Mouse (Mus musculus): ENCODE measurements around the gene Fastk.

Fastk gene

GRCm38 (mm10) chr5:24452691-24453233, 7.7 kb upstream of the Fastk start:
- DNase-seq, result peak; percentile 57

- peak; percentile 57 for DNase-seq
These were observed 7.1 kb upstream of the Fastk start, which contains the start of gene Agap3 for GRCm38 (mm10) chr5:24452030-24452690. Gene Agap3 (plus strand): TSS chr5:24452177.

GRCm38 (mm10) chr5:24451264-24452029, 6.4 kb upstream of the Fastk start:
- DNase-seq, result peak; percentile 84

- peak; percentile 80 for DNase-seq
These were observed 2.7 kb upstream of the Fastk start, which contains the start of gene Tmub1 for GRCm38 (mm10) chr5:24447624-24448298. Gene Tmub1 (minus strand): TSS chr5:24447854.

GRCm38 (mm10) chr5:24446630-24447029, 1.5 kb upstream of the Fastk start:
- DNase-seq, result no peak

GRCm38 (mm10) chr5:24445428-24446080, 467 bp upstream of the Fastk start:
- peak; percentile 51 for DNase-seq

GRCm38 (mm10) chr5:24443927-24444326, 1.2 kb downstream of the Fastk start:
- DNase-seq, result peak; percentile 49

- no peak for DNase-seq
These were observed 1.9 kb downstream of the Fastk start for GRCm38 (mm10) chr5:24443204-24443603.

- no peak for DNase-seq
These were observed 3.1 kb downstream of the Fastk start for GRCm38 (mm10) chr5:24442029-24442428.

- DNase-seq, result no peak
These were observed 3.9 kb downstream of the Fastk start for GRCm38 (mm10) chr5:24441187-24441586.

GRCm38 (mm10) chr5:24433993-24434392, 11.1 kb downstream of the Fastk start:
- DNase-seq, result no peak

GRCm38 (mm10) chr5:24428596-24428995, 16.5 kb downstream of the Fastk start:
- DNase-seq, result no peak

GRCm38 (mm10) chr5:24427981-24428402, 17.1 kb downstream of the Fastk start:
- DNase-seq, result no peak

- no peak for DNase-seq
These were observed 17.8 kb downstream of the Fastk start for GRCm38 (mm10) chr5:24427285-24427633.

GRCm38 (mm10) chr5:24426556-24427284, 18.4 kb downstream of the Fastk start:
- no peak for DNase-seq

GRCm38 (mm10) chr5:24426037-24426432, 19.1 kb downstream of the Fastk start:
- DNase-seq, result no peak

- DNase-seq, result peak; percentile 49
These were observed 19.6 kb downstream of the Fastk start for GRCm38 (mm10) chr5:24425421-24426036.

- peak; percentile 67 for DNase-seq
These were observed 20.2 kb downstream of the Fastk start for GRCm38 (mm10) chr5:24424861-24425411.

GRCm38 (mm10) chr5:24424004-24424781, 20.9 kb downstream of the Fastk start:
- DNase-seq, result no peak
